Mouse (Mus musculus): ENCODE data around the gene Sdhaf1. TPM values are rescaled to one million over a fixed set of nuclear protein-coding genes. Genes with fewer than 3 reads are reported as not detected.

Gene Sdhaf1
- polyA plus RNA-seq, 1 experiment from 2014 or later = 35.1 TPM

GRCm38 (mm10) chr7:30339432-30340109 lies 15.9 kb upstream of the Sdhaf1 start:
- no peak overlapping the region for H3K27ac ChIP-seq
- no peaks in the 10 kb centered on the region for H3K4me1 ChIP-seq (replicated peaks; ENCODE audit: insufficient read depth, low read length)
- H3K4me3 ChIP-seq (replicated peaks; ENCODE audit: low read depth, low read length) = no peak overlapping the region
- no peak overlapping the region for H3K4me2 ChIP-seq (ENCODE audit: low read length)
- no peak for TF ChIP-seq CTCF (IDR thresholded peaks at IDR 0.05; ENCODE audit: low read depth)
- no peak overlapping the region for H3K9ac ChIP-seq (ENCODE audit: low read depth, low read length)
- DNase-seq (ENCODE audit: low spot score) = no peak
- H3K27me3 ChIP-seq (ENCODE audit: insufficient read depth, low read length) = no peaks in the 10 kb centered on the region; the same call in 1 of the 2 replicates
- no peaks in the 10 kb centered on the region for H3K36me3 ChIP-seq (ENCODE audit: insufficient read depth, low read length)
- ATAC-seq (replicated peaks; ENCODE audit: low FRiP score, low read depth) = no peak
- H3K9me3 ChIP-seq (replicated peaks; ENCODE audit: low read length) = no peaks in the 10 kb centered on the region
- WGBS = 75% methylated on average over 5 of the region's 5 CpGs

DNA sequence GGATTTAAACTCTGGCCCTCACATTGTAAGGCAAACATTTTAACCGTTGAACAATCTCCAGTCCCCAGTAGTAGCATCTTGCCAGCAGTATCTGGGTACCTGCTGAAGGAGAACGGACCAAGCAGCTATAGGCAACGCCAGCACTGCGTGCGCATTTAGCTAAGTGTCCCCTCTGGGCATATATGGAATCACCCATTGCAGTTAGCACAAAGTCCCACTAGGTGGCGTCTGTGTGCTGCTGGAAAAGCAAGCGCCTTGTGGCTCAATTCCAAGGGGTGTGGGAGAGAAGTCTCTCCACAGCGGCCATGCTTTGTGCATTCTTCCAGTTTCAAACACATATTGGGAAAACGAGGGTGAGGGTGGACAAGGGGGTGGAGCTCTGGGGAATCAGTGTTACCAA lies 12.7 kb upstream of the Sdhaf1 start:
- H3K9ac ChIP-seq (ENCODE audit: low read depth, low read length) = no peak overlapping the region
- no peaks in the 10 kb centered on the region for H3K36me3 ChIP-seq (ENCODE audit: insufficient read depth, low read length)
- ATAC-seq (replicated peaks; ENCODE audit: low FRiP score, low read depth) (peak; percentile 44; the same call in 1 of the 2 replicates), DNase-seq (ENCODE audit: low spot score) (peak; percentile 91)
- no peaks in the 10 kb centered on the region for H3K4me1 ChIP-seq (replicated peaks; ENCODE audit: insufficient read depth, low read length)
- no peaks in the 10 kb centered on the region for H3K9me3 ChIP-seq (replicated peaks; ENCODE audit: low read length)
- no peak overlapping the region for H3K27ac ChIP-seq
- H3K27me3 ChIP-seq (ENCODE audit: insufficient read depth, low read length) = no peaks in the 10 kb centered on the region; the same call in 1 of the 2 replicates
- H3K4me3 ChIP-seq (replicated peaks; ENCODE audit: low read depth, low read length) = no peak overlapping the region
- H3K4me2 ChIP-seq (ENCODE audit: low read length) = no peak overlapping the region
- WGBS = 6% methylated on average over 9 of the region's 9 CpGs
- TF ChIP-seq CTCF (IDR thresholded peaks at IDR 0.05; ENCODE audit: low read depth) = peak; percentile 93

GRCm38 (mm10) chr7:30335688-30336087 lies 12.0 kb upstream of the Sdhaf1 start:
- no peak overlapping the region for H3K9ac ChIP-seq (ENCODE audit: low read depth, low read length)
- no peaks in the 10 kb centered on the region for H3K4me1 ChIP-seq (replicated peaks; ENCODE audit: insufficient read depth, low read length)
- no peak overlapping the region for H3K4me3 ChIP-seq (replicated peaks; ENCODE audit: low read depth, low read length)
- H3K27ac ChIP-seq = no peak overlapping the region
- TF ChIP-seq CTCF (IDR thresholded peaks at IDR 0.05; ENCODE audit: low read depth) = no peak
- no peak for DNase-seq (ENCODE audit: low spot score)
- H3K4me2 ChIP-seq (ENCODE audit: low read length) = no peak overlapping the region
- H3K27me3 ChIP-seq (ENCODE audit: insufficient read depth, low read length) = no peaks in the 10 kb centered on the region; the same call in 1 of the 2 replicates
- H3K36me3 ChIP-seq (ENCODE audit: insufficient read depth, low read length) = no peaks in the 10 kb centered on the region
- WGBS = 46% methylated on average over 6 of the region's 6 CpGs
- no peaks in the 10 kb centered on the region for H3K9me3 ChIP-seq (replicated peaks; ENCODE audit: low read length)
- ATAC-seq (replicated peaks; ENCODE audit: low FRiP score, low read depth) = no peak

- H3K27me3 ChIP-seq (ENCODE audit: insufficient read depth, low read length) = no peaks in the 10 kb centered on the region; the same call in 1 of the 2 replicates
- no peak overlapping the region for H3K27ac ChIP-seq
- H3K4me2 ChIP-seq (ENCODE audit: low read length) = no peak overlapping the region
- WGBS = 66% methylated on average over 5 of the region's 5 CpGs
- DNase-seq (ENCODE audit: low spot score) (no peak), ATAC-seq (replicated peaks; ENCODE audit: low FRiP score, low read depth) (no peak)
- H3K36me3 ChIP-seq (ENCODE audit: insufficient read depth, low read length) = no peaks in the 10 kb centered on the region
- TF ChIP-seq CTCF (IDR thresholded peaks at IDR 0.05; ENCODE audit: low read depth) = no peak
- H3K4me1 ChIP-seq (replicated peaks; ENCODE audit: insufficient read depth, low read length) = no peaks in the 10 kb centered on the region
- H3K9ac ChIP-seq (ENCODE audit: low read depth, low read length) = no peak overlapping the region
- H3K4me3 ChIP-seq (replicated peaks; ENCODE audit: low read depth, low read length) = no peak overlapping the region
- no peaks in the 10 kb centered on the region for H3K9me3 ChIP-seq (replicated peaks; ENCODE audit: low read length)
Measured at GRCm38 (mm10) chr7:30334563-30334962, 10.9 kb upstream of the Sdhaf1 start.

GRCm38 (mm10) chr7:30333436-30333835 lies 9.7 kb upstream of the Sdhaf1 start:
- no peak overlapping the region for H3K27ac ChIP-seq
- no peak overlapping the region for H3K4me3 ChIP-seq (replicated peaks; ENCODE audit: low read depth, low read length)
- peak; percentile 29 for DNase-seq (ENCODE audit: low spot score)

DNA sequence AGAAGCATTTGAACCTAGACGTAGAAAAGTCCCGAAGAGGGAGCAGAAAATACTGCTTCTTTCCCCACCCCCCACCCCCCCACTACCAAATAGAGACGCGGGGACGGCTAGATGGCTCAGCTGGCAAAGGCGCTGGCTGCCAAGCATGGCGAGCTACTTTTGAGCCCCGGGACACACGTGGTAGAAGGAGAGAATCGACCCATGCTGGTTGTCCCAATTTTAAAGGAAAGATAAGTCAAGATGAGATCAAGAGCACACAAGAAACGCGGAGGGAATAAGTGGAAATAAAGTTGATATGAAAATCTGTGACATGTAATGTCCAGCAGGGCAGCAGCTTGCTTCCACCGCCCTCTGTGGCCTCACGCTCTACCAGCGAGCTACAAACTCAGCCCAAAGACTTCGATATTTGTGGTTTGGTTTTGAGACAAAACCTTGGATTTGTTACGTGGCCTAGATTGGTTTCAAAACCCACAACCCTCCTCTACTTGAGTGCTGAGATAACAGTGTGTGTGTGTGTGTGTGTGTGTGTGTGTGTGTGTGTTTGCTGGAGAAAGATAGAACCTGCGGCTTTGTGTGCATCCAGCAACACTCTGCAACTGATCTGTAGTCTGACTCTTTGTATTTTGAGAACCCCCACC lies 9.0 kb upstream of the Sdhaf1 start:
- no peak for ATAC-seq (replicated peaks; ENCODE audit: low FRiP score, low read depth)
- Histone ChIP-seq H3K27me3 (ENCODE audit: insufficient read depth, low read length) (no peaks in the 10 kb centered on the region; the same call in 1 of the 2 replicates), H3K9me3 (replicated peaks; ENCODE audit: low read length) (no peaks in the 10 kb centered on the region), H3K4me3 (replicated peaks; ENCODE audit: low read depth, low read length) (no peak overlapping the region), H3K36me3 (ENCODE audit: insufficient read depth, low read length) (no peaks in the 10 kb centered on the region), H3K4me1 (replicated peaks; ENCODE audit: insufficient read depth, low read length) (no peaks in the 10 kb centered on the region), H3K4me2 (ENCODE audit: low read length) (no peak overlapping the region), H3K9ac (ENCODE audit: low read depth, low read length) (no peak overlapping the region), H3K27ac (no peak overlapping the region)
- TF ChIP-seq CTCF (IDR thresholded peaks at IDR 0.05; ENCODE audit: low read depth) = no peak
- DNase-seq (ENCODE audit: low spot score) = no peak
- 65% methylated on average over 18 of the region's 18 CpGs for WGBS

More at GRCm38 (mm10) chr7:30333436-30333835, 9.7 kb upstream of the Sdhaf1 start:
- Histone ChIP-seq H3K9me3 (replicated peaks; ENCODE audit: low read length) (no peaks in the 10 kb centered on the region), H3K4me1 (replicated peaks; ENCODE audit: insufficient read depth, low read length) (no peaks in the 10 kb centered on the region), H3K27me3 (ENCODE audit: insufficient read depth, low read length) (no peaks in the 10 kb centered on the region; the same call in 1 of the 2 replicates), H3K9ac (ENCODE audit: low read depth, low read length) (no peak overlapping the region), H3K4me2 (ENCODE audit: low read length) (no peak overlapping the region), H3K36me3 (ENCODE audit: insufficient read depth, low read length) (no peaks in the 10 kb centered on the region)
- no peak for ATAC-seq (replicated peaks; ENCODE audit: low FRiP score, low read depth)
- 25% methylated on average over 4 of the region's 4 CpGs for WGBS
- no peak for TF ChIP-seq CTCF (IDR thresholded peaks at IDR 0.05; ENCODE audit: low read depth)
